Mouse (Mus musculus) bone marrow macrophage, adult 2 months (primary cell): ENCODE data around the gene Rassf4.

Source experiments
- CTCF ChIP-seq: IDR thresholded peaks from 2 replicates; pipeline ENCODE4 v1.5.1; 2012; ENCODE audit warnings: low read depth, mild to moderate bottlenecking, low read length, moderate library complexity
- POLR2A ChIP-seq: IDR thresholded peaks from 2 replicates; pipeline ENCODE4 v1.6.1; 2012; ENCODE audit warnings: mild to moderate bottlenecking, low read depth, low read length, borderline replicate concordance

- TF ChIP-seq POLR2A (no peak), CTCF (no peak)
Measured at GRCm38 (mm10) chr6:116712503-116712902, 38.8 kb upstream of the Rassf4 start.
